Mouse (Mus musculus): ENCODE measurements around the gene Gm20696.

The Gm20696 gene

DNA sequence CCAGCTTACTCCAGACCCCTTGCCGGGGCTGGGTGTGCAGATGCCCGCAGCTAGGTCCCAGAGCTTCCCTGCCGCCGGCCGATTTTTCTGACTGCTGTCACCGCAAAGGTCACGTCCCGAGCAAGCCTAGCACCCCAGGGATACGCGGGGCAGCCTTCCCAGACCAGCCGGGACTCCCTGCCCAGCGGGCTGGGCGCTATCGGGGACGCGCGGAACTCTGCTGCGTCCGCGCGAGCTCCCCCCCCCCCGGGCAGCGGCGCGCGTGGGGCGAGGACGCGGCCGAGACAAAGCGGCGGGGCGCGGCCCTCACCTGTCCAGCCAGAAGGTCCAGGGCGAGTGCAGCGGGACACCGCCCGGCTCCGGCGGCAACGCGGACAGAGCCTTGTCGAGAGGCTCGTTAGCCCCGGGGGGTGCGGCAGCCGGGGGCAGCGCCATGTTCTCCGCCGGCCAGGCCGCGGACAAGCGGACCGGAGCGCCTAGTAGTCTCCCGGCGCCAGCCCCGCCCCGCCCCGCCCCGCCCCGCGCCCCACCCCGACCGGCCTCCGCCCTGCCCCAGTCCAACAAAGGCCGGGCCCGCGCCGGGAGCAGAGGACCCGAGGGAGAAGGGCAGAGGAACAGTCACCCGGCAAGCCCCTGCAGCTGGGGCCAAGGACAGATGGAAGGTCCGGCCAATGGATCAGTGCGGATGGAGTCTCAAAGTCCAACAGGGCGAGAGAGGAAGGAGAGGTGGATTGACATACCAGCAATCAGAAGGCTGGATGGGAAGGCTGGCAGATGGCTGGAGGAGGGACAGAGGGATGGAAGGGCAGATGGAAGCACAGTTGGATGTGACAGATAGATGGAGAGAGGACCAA lies at the start of gene Gm20696, which contains the start of gene Eif4e3:
Gene Gm20696 (minus strand): TSS at position 480 of the 854 bp plus-strand sequence.
Gene Eif4e3 (minus strand): TSS at position 454 of the 854 bp plus-strand sequence.
- TF ChIP-seq GATA4 (IDR thresholded peaks at IDR 0.05; ENCODE audit: insufficient replicate concordance, low read length), result no peak

DNA sequence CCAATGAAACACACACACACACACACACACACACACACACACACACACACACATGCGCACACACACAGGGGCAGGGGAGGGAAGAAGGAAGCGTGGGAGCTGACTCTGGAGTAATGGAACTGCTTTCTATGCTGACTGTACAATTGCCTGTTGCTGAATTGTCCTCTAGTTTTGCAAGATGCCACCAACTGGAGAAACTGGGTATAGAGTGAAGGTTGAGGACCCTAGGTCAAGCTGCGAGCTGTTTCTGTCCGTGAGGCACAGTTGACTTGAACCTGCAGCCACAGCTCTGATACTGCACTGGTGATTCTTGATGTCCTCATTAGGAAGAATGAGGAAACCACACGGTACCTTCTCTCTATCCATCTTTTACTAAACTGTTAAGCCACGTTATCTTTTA lies 49.3 kb upstream of the Gm20696 start:
- TF ChIP-seq GATA4 (IDR thresholded peaks at IDR 0.05; ENCODE audit: insufficient replicate concordance, low read length), result no peak

- TF ChIP-seq GATA4 (IDR thresholded peaks at IDR 0.05; ENCODE audit: insufficient replicate concordance, low read length), result no peak
Observed at GRCm38 (mm10) chr6:99715191-99715590, 48.6 kb upstream of the Gm20696 start.

GRCm38 (mm10) chr6:99713256-99713655 lies 46.7 kb upstream of the Gm20696 start:
- TF ChIP-seq GATA4 (IDR thresholded peaks at IDR 0.05; ENCODE audit: insufficient replicate concordance, low read length), result no peak

GRCm38 (mm10) chr6:99711576-99712101 lies 45.0 kb upstream of the Gm20696 start:
- TF ChIP-seq GATA4 (IDR thresholded peaks at IDR 0.05; ENCODE audit: insufficient replicate concordance, low read length), result no peak

- no peak for TF ChIP-seq GATA4 (IDR thresholded peaks at IDR 0.05; ENCODE audit: insufficient replicate concordance, low read length)
Observed at GRCm38 (mm10) chr6:99700484-99700883, 33.9 kb upstream of the Gm20696 start.

GRCm38 (mm10) chr6:99692916-99693841 lies 26.6 kb upstream of the Gm20696 start:
- no peak for TF ChIP-seq GATA4 (IDR thresholded peaks at IDR 0.05; ENCODE audit: insufficient replicate concordance, low read length)

DNA sequence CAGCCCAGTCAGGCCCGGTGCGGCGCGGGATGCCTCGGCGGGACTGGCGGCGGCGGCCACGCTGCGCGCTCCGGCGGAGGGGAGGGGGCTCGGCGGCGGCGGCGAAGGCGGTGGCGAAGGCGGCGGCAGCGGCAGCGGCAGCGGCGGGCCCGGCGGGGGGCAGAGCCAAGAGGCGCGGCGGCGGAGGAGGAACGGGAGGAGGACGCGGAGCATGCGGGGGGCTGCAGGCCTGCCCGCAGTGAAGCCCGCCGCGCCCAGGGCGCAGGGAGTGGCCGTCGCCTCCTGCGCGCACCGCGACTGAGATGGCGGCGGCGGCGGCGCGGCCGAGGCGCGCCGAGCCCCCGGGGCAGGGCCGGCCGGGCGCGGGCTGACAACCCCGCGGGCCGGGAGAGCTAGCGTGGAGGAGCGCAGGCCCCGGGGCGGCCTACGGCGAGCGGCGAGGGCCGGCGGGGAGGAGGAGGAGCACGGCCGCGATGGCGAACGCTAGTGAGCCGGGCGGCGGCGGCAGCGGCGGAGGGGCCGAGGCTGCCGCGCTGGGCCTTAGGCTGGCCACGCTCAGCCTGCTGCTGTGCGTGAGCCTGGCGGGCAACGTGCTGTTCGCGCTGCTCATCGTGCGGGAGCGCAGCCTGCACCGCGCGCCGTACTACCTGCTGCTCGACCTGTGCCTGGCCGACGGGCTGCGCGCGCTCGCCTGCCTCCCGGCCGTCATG lies 25.8 kb upstream of the Gm20696 start, which contains the start of gene Gpr27:
Gene Gpr27 (plus strand): TSS at position 474 of the 710 bp plus-strand sequence.
- no peak for TF ChIP-seq GATA4 (IDR thresholded peaks at IDR 0.05; ENCODE audit: insufficient replicate concordance, low read length)

DNA sequence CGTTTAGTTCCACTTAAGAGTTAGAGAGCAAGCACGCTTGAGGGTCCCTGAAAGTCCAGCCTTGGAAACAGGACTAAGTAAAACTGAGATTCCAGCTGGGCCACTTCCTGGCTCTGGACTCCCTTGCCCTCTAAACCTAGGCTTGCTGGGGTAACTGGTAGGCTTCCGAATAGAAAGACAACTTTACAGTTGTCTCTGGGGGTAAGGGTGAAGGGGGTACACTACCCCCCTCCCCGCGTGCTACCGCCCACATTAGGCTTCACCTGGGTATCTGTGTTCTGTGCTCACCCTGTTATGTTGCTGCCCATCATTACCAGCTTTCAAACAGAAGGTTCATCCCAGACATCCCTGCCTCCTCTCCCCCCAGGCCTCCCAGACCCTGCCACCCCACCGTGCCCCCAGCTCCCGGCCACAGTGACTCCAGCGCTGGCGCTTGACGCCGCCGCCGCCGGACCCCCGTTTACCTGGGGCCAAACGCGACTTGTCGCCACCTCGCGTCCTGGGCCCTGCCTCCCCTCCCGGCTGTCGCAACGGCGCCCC lies 25.1 kb upstream of the Gm20696 start:
- no peak for TF ChIP-seq GATA4 (IDR thresholded peaks at IDR 0.05; ENCODE audit: insufficient replicate concordance, low read length)

GRCm38 (mm10) chr6:99688513-99688912 lies 21.9 kb upstream of the Gm20696 start:
- TF ChIP-seq GATA4 (IDR thresholded peaks at IDR 0.05; ENCODE audit: insufficient replicate concordance, low read length), result no peak

GRCm38 (mm10) chr6:99684899-99685298 lies 18.3 kb upstream of the Gm20696 start:
- TF ChIP-seq GATA4 (IDR thresholded peaks at IDR 0.05; ENCODE audit: insufficient replicate concordance, low read length), result no peak

- TF ChIP-seq GATA4 (IDR thresholded peaks at IDR 0.05; ENCODE audit: insufficient replicate concordance, low read length), result no peak
Observed at GRCm38 (mm10) chr6:99683974-99684373, 17.4 kb upstream of the Gm20696 start.

DNA sequence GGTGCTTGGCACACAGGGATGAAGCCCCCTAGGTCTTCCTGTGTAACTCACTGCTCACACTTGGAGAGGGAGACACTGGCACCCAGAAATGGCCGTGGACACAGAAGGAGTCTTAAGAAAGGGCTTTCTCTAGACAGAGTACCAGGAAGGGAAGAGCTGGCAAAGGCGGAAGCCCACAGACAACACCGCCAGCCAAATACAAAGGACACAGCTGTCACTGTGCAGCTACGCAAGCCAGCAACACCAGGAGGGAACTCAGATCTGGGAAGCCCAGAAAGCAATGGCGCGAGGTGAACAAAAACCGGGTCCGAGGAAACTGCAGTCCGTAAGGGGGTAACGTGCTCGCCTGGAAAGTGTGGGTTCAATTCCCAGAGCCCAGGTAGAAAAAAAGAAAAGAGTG lies 11.5 kb upstream of the Gm20696 start:
- TF ChIP-seq GATA4 (IDR thresholded peaks at IDR 0.05; ENCODE audit: insufficient replicate concordance, low read length), result no peak

GRCm38 (mm10) chr6:99677325-99677724 lies 10.7 kb upstream of the Gm20696 start:
- no peak for TF ChIP-seq GATA4 (IDR thresholded peaks at IDR 0.05; ENCODE audit: insufficient replicate concordance, low read length)

Measured in liver, adult (tissue).